Mouse (Mus musculus): ENCODE results near the gene Cyp26b1.
"Not testable (repeated sequence)": the region's sequence is repeated elsewhere in the genome, so short reads cannot be mapped to it uniquely, and the experiment has no call there.

The Cyp26b1 gene

DNA sequence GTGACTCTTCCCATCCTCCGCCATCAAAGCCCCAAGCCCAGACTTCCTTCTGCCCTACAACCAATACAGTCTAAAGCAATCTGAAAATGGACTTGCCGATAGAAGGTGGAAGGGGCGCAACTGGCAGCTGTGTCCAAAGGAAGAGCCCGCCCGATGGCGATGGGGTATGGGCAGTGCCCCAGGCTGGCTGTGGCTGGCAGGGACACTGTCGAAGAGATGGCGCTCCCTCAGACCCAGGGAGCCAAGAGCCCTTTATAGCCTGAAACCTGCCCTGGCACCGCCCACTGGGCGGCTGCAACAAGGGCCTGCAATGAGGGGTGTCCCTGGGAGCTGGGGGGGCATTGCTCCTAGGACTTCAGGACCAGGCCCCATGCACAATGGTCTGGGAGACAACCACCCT is at the start of gene Cyp26b1:
TSS of gene Cyp26b1 (minus strand) at position 216 of the 400 bp plus-strand sequence.
- DNase-seq (ENCODE audit: low read depth, low spot score): no peak

DNA sequence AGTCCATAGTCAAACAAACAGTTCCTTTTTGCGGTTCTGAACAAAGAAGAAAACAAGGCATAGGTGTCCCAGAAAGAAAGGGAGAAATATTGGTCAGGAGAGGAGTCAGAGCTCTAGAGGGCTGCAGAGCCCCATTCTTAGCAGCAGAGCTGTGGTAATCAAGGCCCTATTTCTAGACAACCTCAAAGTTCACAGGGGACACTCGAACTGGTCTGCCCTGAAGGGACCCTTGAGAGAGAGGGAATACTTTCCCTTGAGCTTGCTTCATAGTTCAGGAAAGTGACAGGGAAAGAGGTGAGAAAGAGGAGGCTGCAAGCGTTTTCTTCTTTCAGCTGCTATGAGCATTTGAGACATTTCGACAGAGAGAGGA is 47.3 kb upstream of the Cyp26b1 start:
- peak; percentile 1 for DNase-seq (ENCODE audit: low read depth, low spot score)

DNA sequence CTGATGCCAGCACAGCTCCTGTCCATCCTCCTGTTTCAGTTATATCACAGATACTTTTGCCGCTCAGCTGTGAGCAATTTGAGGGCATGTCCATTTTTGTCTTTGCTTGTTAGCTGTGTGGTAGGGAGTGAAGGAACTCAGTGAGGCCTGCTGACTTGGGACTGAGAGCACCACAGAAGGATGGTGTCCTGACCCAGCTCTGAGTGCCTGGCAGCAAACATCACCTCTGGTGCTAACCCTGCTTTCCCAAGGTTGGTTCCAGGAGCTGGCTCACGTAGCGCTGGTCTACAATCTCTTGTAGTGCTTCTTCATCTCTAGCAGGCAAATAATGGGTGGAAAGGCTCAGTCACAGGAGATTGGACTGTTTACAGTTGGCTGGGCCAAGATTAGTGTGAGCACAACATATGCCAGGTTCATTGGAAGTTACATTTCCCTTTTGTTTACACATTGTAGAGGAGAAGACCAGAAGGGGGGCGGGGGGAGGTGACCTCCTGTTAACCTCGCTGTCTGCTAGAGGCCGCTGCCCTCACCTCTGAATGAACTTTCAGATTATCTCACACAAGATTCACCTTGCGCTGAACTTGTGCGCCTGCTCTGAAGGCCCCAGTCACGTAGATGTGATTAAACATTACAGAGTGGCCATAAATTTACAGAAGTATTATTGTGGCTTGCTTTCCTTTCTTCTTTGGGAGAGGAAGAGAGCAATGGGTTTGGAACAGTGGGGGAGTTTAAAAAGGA is 46.8 kb upstream of the Cyp26b1 start:
- peak; percentile 15 for DNase-seq (ENCODE audit: low read depth, low spot score)

GRCm38 (mm10) chr6:84638206-84638605 is 44.5 kb upstream of the Cyp26b1 start:
- no peak for DNase-seq (ENCODE audit: low read depth, low spot score)

- DNase-seq (ENCODE audit: low read depth, low spot score): no peak
Observed at GRCm38 (mm10) chr6:84631588-84631987, 37.9 kb upstream of the Cyp26b1 start.

DNA sequence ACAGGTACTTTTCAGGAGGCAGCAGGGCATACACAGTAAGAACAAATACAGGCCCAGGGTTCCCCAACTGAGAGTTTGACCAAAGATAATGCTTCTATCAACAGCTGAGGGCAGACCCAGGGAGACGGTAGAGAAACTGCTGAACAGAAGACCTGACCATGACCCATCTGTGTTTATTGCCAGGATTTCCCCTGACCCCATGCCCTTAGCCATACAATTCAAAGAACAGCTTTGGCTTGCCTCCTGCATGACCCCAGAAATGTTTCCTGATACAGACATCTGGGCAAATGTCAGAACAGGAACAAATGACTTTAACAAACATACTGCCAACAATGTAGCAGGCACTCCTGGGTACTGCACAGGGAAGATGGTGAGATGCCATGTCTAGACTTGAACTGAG is 36.6 kb upstream of the Cyp26b1 start:
- DNase-seq (ENCODE audit: low read depth, low spot score): no peak

DNA sequence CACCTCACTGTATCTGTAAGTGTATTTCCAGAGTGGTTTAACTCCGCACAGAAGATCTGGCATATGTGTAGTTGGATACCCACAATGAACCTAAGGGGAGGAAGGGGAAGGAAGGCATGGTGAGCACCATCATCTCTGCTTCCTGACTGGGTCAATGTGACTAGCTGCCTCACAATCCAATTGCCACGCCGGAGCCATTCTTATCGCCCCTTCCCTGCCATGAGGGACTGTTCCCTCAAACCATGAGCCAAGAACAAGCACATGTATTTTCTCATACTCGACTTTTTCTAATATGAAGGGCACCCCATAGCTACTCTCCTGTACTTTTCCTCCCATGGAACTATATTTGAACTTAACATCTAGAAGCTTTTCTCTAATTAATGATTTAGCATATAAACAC is 35.1 kb upstream of the Cyp26b1 start:
- DNase-seq (ENCODE audit: low read depth, low spot score): no peak

- DNase-seq (ENCODE audit: low read depth, low spot score): no peak
Observed at GRCm38 (mm10) chr6:84626398-84626797, 32.7 kb upstream of the Cyp26b1 start.

GRCm38 (mm10) chr6:84619166-84619565 is 25.5 kb upstream of the Cyp26b1 start:
- no peak for DNase-seq (ENCODE audit: low read depth, low spot score)

GRCm38 (mm10) chr6:84617051-84617450 is 23.3 kb upstream of the Cyp26b1 start:
- no peak for DNase-seq (ENCODE audit: low read depth, low spot score)

- no peak for DNase-seq (ENCODE audit: low read depth, low spot score)
Observed at GRCm38 (mm10) chr6:84616586-84616985, 22.9 kb upstream of the Cyp26b1 start.

- DNase-seq (ENCODE audit: low read depth, low spot score): no peak
Observed at GRCm38 (mm10) chr6:84613561-84613960, 19.9 kb upstream of the Cyp26b1 start.

GRCm38 (mm10) chr6:84601136-84601889 is 7.6 kb upstream of the Cyp26b1 start:
- no peak for DNase-seq (ENCODE audit: low read depth, low spot score)

DNA sequence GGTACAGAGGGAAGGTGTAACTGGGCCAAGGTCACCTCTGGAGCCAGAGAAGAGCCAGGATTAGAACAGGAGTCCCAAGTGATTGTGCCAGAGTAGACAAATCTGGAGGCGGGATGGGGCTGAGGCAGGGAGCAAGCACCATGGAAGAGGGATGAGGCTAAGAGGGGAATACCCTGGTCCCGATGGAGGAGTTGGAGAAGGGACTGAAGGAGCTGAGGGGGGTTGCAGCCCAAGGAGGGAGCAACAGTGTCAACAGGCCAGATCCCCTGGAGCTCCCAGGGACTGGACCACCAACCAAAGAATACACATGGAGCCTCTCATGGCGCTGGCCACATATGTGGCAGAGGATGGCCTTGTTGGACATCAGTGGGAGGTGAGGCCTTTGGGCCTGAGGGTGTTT is 5.6 kb upstream of the Cyp26b1 start:
- not testable (repeated sequence) for DNase-seq (ENCODE audit: low read depth, low spot score)

DNA sequence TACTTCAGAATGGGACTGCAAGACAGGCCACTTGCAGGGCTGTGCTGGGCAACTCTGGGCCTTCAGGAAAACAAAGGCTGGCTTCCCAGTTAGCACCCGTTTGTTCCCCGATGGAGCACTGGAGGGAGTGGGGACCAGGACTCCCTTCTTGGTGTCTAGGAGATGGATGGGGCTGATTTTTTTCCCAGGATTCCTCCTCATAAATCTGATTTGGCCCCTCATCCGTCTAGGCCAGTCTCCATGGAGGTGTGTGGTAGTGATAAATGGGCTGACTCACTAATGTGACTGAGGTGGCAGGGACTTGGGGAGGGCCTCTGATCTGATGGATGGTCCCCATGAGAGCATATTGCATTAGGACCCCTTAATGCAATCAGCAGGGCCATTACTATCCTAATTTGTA is 5.0 kb upstream of the Cyp26b1 start:
- DNase-seq (ENCODE audit: low read depth, low spot score): no peak

- no peak for DNase-seq (ENCODE audit: low read depth, low spot score)
Observed at GRCm38 (mm10) chr6:84594626-84595025, 918 bp upstream of the Cyp26b1 start.

DNA sequence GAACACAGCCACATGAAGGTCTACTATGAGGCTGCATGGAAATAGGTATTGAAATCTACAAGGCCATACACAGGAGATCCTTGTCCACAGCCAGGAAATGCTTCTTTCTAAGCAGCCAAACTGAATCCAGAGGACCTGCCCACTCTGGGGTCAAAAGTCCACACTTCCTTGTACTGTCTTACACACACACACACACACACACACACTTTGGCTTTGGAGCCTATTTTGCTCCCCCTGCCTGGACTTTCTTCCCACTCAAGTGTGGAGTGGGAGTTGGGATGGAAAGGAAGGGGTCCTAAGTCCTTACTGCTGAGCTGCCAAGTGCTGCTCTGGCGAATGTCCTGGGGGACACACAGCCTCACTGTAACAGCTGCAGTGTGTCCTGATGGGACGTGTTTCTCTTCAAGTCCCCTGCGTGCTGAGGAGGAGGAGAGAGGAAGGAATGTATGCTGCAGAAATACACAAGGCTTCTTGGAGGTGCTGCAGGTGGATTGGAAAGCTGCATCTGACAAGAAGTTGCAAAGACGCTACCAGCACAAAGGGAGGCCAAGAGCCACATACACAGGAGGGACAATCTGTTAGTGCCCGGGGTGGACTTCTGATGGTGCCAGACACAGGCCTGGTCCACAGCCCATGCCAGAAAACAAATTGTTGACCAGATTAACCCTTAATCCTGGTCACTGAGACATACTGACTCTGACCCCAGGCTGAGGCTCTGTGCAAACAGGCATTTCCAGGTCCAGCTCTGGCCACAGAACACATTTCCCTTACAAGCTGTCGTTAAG is 2.6 kb downstream of the Cyp26b1 start:
- no peak for DNase-seq (ENCODE audit: low read depth, low spot score)

- DNase-seq (ENCODE audit: low read depth, low spot score): peak; percentile 69
Observed at GRCm38 (mm10) chr6:84589742-84590686, 3.7 kb downstream of the Cyp26b1 start.

DNA sequence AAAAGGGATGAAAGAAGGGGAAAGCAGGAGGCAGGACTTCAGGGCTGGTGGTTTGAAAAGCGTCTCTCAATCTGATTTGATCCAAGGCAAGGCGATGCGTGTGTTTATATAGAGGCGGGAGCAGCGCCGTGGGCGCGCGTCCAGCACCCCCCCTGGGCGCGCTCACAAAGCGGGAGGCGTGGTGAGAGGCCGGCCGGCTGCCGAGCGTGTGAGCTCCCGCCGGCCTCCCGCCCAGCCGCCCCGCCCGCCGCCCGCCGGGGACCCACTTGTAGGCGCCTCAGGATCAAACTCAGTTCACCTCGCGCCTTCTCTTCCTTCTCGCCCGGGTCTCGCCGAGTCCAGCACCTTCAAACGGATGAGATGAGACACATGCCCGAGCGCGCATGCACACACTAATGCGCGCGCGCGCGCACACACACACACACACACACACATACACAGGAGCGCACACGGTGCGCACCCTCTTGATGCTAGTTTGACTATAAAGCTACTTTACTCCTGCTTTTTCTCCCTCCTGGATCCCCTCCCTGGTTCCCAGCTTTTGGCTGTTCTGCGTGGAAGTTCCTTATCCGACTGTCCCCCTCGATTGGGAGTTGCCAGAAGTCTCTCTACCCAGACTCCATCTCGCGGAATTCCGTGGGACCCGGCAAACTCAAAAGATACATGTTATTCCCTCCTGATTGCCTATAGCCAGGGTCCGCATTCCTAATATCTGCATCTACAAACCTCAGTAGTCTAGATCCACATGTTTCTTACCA is 4.6 kb downstream of the Cyp26b1 start:
- DNase-seq (ENCODE audit: low read depth, low spot score): peak; percentile 46

DNA sequence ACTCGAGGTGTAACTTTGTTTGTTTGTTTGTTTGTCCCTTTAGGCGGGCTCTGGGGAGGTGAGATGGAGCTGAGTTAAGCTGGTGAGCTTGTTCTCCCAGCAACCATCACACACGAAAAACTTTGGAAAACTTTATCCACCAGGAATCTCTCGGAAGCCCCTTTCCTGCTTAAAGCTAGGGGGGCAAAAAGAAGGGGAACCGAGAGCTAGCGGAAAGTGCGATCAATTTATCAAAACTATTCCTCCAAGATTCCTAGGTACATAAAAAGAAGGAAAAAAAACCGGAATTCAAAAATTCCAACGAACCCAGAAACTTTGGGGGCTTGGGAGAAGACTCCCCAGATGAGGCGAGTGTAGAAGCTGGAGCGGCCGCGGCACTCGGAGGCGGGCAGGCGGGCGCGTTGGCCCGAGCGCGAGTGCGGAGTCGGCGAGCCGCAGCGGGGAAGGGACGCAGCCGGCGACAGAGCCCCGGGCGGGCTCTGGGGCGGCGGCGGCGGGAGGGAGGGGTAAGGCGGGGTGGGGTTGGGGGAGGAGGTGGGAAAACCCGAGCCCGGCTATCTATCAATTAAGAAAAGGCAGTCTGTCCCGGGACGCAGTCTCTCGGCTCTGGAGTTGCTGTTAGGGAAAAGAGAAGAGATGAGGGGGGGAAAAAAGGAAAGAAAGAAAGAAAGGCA is 5.3 kb downstream of the Cyp26b1 start:
- DNase-seq (ENCODE audit: low read depth, low spot score): peak; percentile 9

Data from A20 (cell line).